Mouse (Mus musculus) brain, adult 2 months (tissue): ENCODE measurements around the gene Ttc7.
A peak's percentile ranks its signal among the peaks of the same experiment; 100 is the strongest.

ENCODE experiments used
- DNase-seq: peaks from one replicate; pipeline ENCODE4 v3.0.0; 2011; ENCODE audit warnings: low read depth, low spot score

Gene Ttc7

DNA sequence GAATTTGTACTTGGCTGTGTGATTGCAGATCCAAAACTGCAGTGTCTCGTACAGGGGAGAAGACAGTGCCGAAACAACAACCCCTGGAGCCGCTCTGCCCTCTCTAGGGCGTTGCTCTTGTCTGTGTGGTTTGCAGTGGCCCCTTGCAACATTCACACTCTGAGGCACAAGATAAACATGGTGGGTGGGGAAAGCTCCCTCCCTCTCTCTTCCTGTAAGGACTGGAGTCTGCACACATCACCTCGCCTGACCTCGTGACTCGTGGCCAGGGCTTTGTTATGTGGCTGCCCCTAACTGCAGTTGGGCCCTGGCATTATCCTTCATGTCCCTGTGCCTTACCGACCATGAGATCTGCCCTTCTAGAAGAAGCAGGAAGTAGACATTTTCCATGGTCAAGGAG, 82.6 kb downstream of the Ttc7 start:
- no peak for DNase-seq

DNA sequence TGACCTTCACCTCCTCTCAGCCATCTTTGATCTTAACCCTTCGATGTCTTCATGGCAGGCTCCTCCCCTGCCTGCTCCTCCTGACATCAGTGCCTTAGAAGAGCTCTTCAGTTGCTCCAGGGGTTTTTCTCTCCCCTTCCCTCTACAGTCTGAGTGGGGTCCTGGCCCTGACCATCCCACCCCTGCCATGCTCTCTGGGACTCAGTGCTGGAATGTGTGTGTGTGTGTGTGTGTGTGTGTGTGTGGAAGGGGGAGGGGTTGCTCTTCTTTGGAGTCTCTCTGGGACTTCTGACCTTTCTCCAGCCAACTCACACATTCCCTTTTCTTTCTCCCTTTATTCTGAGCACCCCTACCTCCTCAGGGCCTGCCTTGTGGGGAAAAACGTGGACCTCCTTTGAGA, 83.8 kb downstream of the Ttc7 start:
- no peak for DNase-seq

DNA sequence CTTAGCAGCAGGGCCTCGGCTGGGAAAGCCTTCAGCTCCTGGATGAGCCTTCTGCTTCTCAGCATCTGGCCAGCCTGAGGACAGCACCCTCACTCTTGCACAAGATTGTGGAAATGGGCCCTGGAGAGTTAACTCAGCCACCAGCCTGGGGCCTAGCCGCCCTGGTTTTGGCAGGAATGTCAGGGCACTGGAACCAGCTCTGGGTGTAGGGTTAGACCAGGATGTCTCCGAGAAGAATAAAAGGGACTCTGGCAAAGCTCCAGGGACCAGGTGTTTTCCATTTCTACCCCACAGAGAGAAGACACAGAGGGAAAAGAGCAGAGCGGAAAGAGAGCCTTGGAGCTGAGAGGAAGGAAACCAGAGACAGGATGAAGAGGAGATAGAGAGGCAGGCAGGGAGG, 84.5 kb downstream of the Ttc7 start:
- no peak for DNase-seq

DNA sequence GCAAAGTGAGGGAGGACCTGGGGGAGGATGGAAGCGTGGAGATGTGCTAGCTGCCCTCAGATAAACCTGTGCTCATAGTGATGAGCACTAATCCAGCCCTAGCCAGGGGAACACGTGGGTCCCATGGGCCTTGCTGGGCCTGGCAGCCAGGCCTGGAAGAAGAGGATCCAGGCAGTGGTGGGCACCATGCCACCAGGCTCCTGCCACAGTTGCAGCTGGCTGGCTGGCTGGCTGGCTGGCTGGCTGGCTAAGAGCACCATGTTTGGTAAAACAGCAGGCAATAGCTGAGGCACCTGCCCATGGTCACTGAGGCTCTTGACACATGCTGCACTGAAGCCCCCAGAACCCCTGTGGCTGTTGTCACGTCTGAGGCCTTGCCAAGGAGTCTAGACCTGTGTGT, 85.0 kb downstream of the Ttc7 start:
- peak; percentile 86 for DNase-seq

DNA sequence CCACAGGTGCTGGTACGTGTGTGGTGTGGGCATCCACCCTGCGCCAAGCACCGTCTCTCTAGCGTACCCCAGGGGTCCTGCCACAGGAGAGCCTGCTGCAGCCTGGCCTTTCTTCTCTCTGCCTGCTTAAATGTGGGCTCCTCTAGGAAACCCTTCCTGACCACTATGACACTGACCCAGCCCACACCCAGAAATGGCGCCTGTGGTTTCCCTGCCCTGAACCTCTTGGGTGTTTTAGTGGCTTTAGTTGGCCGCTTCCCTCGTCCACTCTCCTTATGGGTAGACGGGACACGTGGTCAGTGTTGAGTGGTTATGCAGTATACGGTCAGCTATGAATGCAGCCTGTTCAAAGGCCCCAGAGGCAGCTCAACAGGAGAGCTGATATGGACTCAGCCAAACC, 85.8 kb downstream of the Ttc7 start:
- no peak for DNase-seq

DNA sequence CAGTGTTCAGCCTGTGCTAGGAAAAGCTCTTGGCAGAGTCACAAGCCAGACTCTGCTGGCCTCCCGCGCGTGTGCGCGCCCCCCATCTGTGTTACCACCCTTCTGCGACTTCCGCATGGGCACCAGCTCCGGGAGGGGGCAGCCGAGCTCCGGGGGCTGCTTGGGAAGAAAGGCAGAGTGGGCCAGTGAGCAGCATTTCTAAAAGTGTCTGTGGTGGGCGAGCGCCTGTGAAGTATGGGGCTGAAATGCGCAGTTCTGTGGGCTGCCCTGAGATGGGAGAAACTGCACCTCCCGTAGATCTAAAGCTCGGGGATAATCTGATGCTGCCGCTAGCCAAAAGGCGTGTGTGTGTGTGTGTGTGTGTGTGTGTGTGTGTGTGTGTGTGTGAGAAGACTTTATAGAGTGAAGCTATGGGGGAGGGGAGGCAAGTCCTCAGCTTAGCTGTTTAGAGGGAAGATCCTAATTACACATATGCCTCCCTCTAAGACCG, 86.6 kb downstream of the Ttc7 start:
- DNase-seq = peak; percentile 92

DNA sequence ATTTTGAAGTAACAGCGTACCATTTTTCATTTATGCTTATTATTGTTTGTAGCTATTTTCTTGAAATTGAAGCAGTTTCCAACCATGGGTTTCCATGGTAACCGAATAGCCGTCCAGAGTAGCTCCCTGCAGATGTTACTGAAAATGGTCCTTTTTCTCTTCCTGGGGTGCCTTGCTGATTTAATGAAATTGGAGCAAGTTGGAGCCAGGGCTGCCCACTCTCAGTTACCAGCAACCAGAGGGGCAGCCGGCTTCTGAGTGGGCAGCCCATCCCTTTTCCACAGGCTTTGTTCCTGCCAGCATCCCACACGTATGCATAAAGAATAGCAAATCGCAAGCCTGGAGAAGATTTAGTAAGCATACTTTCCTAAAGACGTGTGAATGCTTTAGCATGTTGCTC, 89.5 kb downstream of the Ttc7 start:
- DNase-seq = peak; percentile 88

DNA sequence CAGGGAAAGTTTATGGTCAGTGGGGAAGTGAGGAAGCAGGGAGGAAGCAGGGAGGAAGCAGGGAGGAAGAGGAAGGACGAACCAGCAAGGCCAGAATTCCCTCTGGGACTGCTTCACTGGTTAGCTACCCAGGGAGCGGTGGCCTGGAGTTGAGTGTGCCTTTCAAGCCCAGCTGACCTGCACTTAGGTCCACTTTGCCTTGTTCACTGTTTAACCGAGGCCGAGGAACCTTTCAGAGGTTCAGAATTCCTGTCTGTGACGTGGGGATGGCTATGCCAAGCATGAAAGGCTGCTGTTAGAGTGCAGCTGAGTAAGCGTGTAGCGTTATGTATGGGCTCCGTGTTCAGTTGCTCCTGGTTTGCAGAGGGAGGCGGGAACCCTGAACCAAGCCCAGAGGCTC, 90.6 kb downstream of the Ttc7 start:
- no peak for DNase-seq

DNA sequence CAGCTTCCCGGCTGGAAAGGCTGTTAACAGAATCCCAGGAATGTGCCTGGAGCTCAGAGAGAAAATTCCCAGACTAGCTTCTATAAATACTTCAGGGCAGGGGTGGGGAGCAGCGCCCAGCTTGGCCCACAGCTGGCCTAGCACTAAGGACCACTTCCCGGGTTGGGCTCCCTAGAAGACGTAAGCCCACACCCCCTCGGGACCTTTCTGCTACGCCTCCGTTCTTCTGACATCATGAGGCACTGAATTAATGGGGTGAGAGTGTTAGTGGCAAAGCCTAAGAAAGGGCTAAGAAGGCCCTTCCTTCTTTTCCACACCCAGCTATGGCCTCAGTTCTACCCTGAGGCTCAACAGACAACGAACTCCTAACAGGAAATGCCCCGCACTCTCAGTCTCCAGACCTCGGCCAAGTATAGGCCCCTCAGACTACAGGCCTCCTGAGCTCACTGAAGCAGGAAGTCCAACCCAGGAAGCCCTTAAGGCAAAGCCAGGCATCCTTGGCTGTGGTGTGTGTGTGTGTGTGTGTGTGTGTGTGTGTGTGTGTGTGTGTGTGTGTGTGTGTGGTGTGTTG, 93.3 kb downstream of the Ttc7 start:
- no peak for DNase-seq

DNA sequence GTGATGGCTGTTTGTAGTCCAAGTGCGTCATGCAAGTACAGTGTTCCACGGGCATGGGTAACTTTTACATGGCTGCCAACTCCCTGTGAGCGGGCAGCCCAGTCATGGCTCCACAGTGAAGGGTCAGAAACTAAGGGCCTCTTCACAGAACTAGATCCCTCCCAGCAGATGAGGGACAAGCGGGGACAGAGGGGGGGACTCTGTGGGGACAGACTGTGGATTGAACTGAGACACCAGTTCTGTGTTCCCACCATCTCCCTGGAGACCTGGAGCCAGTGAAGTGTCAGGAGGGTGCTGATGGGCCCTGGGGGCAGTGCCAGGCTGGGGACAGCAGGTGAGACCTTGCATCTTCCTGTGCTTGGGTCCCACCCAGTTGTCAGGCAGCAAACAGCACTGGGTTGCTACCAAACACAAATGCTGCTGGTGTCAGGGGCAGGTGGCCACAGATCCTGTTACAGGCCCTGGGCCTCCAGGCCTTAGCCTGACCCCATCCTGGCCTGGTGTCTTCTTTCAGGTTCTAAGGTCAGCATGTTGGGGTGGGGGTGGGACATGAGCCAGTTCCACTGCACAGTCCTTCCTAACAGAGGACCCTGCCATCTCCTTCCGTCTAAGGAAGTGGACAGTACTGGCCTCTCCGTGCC, 94.3 kb downstream of the Ttc7 start:
- DNase-seq = no peak

DNA sequence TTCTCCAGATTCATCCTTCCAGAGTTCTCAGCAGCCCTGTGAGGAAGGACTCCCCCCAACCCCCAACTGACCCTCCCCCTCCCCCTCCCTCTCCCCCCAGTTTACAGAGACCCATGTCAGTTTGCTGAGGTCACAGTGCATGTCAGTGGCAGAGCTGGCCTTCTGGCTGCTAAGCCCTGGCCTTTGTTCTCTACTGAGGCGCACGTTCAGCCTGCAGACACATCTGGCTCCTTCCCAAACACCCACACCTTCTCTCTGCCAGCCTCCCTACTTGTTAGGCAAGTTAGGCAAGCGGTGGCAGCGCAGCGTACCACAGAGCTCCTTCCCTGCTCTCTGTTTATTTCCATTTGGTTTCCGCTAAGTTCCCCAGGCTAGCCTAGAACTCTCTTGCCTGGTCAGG, 94.8 kb downstream of the Ttc7 start:
- peak; percentile 95 for DNase-seq

DNA sequence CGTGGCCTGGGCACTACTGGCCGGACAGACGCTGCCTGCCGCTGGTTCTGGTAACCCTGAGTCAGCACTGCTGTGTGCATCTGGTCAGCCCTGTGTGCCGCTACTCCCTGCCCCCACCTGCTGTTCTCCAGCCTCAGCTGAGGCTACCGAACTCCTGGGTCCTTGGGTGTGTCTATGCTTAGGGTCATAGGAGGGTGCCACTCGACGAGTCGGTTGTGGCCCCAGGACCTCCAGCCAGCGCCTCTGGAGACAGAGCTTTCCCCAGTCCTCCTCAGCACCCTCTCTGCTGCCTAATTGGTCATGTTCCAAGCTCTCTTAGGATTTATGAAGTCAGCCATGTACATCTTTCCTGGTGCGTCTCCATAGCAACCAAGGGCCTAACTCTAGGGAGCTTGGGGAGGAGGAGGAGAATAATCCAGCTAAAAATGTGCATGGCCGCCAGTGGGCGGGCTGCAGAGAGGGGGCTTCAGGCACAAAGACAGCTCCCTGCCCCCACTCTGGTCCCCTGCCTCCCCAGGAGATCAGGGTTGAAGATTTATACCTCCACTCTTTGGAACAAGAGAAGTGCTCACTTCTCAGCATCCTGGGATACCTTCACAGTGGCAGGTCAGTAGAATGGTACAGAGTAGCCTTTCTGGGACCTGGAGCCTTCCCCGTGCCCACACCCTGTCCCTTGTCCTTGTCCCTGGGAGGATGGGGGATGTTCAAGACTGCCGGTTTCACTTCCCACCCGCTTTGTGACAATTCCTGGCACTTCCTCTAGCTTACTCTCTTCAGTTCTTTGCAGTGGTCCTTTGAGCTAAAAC, 95.9 kb downstream of the Ttc7 start:
- DNase-seq = peak; percentile 96

DNA sequence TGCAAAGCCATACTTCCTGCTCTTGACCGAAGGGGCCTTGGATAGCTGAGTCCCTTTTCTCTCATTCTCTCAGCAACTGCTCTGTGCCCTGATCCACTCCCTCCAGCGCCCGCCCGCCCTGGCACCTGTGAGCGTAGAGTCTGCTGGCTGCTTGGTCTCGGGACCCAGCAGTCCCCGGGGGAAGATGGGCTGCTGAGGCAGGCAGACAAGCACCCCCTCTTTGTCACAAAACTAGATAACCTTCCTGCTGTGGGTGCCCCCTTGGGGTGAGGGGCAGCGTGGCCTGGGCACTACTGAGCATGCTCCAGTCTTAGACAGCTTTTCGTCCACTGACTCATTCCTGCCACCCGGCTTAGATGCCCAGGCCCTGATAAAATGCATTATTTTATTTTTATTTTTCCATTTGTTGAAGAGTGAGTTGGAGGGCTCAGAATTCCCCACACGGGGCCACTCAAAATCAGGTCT, 96.5 kb downstream of the Ttc7 start:
- DNase-seq = peak; percentile 35

DNA sequence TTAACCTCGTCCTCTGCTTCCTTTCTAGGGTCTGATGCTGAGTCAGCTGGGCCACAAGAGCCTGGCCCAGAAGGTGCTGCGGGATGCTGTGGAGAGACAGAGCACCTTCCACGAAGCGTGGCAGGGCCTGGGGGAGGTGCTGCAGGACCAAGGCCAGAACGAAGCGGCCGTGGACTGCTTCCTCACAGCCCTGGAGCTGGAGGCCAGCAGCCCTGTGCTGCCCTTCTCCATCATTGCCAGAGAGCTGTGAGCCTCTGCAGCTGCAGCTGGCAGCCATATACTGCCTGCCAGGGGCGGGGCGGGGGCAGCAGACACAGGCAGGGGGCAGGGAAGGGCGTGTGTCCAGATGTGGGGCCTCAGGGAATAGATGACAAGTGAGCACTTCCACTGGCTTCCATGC, 97.1 kb downstream of the Ttc7 start:
- peak; percentile 74 for DNase-seq

DNA sequence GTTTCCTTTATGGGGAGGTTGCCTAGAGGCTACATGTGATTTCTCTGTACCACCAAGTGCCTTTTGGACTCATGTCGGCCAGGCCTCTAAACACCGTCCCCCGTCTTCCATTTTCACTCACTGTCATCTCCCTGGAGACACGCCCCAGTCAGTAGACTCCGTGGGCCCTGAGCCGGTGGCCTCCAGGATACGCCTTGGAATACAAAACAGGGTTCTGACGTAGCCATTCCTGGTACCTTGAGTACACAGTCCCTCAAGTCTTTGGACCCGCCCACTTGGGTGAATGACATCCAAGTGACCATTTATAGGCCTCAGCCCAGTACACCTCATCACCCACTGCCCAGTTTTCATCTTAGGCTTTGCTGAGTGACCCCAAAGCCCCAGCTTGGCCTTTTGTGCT, 98.0 kb downstream of the Ttc7 start:
- no peak for DNase-seq

DNA sequence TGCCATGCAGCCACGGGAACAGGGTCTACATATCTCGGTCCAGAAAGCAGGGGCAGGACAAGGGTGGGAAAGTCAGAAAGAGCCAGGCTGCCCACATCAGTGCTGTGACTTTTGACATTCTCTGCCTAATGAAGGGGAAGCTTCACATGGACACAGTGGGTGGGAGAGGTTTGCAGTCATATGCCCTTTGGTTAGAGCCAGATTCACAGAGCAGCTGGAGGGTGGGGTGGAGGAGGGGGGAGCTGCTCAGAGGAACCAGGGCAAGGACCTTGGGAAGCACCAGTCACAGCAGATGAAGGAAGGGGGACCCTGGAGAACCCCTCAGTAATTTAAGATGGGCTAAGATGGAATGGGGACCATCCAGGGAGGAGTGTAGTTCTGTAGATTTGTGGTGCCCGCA, 103.1 kb downstream of the Ttc7 start:
- no peak for DNase-seq

DNA sequence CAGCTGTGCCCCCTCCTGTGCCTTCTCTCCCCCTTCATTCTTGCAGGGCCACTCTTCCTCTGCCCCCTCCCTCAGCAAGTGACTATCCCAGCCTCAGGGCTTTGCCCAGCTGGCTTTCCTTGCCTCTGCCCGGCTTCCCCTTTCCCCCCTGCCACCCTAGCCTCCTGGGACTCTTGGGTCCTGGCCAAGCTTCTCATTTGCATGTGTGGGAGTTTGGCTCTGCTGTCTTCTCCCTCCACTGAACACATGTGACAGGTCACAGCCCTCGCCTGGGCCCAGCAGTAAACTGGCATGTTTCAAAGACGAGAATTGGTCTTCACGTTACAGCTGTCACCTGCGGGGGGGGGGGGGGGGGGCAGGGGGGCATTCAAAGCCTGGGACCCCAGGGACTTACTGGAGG, 104.4 kb downstream of the Ttc7 start:
- peak; percentile 59 for DNase-seq

DNA sequence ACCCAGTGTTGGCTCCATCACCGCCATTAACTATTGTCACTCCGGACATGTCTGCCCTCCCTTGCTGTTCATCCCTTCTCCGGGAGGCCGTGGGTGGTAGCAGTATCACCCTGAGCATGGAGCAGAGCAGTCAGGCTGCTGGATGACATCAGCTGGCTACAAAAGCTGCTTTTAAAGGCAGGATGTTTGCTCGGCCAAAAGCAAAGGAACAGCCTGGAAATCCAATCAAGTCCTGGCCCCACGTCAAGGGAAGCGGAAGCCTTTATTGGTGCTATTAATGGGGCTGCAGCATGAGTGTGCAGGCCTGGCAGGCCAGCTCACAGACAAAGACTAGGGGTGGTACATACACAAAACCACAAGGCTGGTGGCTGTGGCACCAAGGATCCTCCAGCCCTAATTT, 108.6 kb downstream of the Ttc7 start:
- DNase-seq = peak; percentile 86

DNA sequence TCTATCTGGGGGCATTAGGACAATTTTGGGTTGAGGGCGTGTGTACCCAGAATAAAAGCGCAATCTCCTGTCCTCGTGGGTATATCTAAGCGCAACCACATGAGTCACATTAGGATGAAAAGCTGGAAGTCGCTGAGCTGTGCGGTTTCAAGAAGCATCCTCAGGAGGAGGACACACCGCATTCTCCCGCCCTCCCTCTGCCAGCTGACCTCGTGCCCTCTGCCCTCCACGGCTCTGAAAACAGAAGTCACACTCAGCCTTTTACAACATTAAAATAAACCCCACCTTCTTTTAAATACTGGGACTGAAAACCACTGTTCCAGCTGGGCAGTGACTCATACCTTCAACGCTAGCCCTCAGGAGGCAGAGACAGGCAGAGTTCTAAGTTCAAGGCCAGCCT, 114.4 kb downstream of the Ttc7 start:
- no peak for DNase-seq

DNA sequence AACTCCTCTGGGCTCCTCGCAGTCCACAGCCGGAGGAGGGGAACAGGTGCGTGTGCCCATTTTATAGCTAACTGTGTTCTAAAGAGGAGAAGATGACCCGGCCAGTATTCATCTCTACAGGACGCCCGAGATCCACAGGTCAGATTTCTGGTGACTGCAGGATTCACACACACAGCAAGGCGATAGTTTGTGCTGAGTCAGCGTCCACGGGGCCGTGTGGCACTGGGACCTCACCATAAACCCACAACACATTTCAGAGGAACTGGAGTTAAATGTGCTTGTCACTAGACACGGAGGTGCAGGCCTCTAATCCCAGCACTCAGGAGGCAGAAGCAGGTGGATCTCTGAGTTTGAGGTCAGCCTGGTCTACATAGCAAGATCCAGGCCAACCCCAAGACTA, 119.8 kb downstream of the Ttc7 start:
- DNase-seq = no peak

DNA sequence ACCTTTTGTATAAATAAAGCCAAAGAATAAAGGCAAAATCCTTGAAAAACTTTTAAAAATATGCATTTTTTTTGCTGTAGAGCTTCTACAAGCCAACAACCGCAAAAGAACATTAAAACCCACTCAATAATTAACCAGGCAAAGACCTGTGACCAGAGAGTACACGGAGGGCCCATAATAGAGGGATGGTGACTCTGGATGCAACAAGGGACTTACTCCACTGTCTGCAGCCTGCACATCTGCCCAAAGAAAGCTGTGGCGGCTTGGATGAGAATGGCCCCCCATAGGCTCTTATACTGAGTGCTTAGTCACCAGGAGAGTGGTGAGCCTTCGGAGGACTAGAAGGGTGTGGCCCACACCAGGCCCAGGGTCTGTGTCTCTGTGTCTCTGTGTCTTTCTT, 120.8 kb downstream of the Ttc7 start:
- no peak for DNase-seq

DNA sequence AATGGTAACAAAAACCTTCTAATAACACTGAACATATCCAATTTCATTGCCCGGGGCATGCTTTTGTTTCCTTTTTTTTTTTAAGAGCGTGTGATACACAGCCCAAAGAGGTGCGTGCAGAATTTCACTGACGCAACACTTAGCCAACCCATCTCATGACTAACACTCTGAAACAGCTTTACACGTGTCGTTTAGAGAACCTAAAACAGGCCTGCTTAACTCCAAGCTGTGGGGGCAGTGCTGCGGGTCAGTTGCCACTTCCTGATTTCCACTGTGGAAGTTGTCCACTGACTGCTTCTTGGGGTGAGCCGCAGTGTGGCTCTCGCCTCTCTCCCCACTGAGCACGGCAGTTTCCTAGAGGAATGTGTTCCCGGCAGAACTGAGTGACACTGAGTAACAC, 122.9 kb downstream of the Ttc7 start:
- peak; percentile 54 for DNase-seq

DNA sequence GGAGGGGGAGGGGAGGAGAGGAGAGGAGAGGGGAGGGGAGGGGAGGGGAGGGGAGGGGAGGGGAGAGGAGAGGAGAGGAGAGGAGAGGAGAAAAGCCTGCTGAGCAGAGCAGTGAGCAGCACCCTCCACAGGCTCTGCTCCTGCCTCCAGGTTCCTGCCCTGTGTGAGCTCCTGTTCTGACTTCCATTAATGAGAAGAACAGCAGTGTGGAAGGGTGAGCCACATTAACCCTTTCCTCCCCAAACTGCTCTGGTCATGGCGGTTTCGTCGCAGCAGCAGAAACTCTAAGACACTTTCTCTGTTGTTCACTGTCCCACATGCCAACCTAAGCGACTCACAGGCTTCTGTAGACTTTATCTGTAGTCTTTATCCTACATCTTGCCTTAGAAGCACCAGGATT, 124.0 kb downstream of the Ttc7 start:
- DNase-seq = no peak
